Mouse (Mus musculus): ENCODE data around the gene Caap1.

Caap1 gene

GRCm38 (mm10) chr4:94556265-94557054 lies at the start of gene Caap1, which contains the start of gene Gm10306:
Gene Caap1 (minus strand): TSS chr4:94556796.
Gene Gm10306 (plus strand): TSS chr4:94556546.
- in situ Hi-C loops (cut with MboI; ENCODE audit: low sequenced_read_pairs) = no loop called here

- in situ Hi-C loops (cut with MboI; ENCODE audit: low sequenced_read_pairs) = no loop called here
Observed at GRCm38 (mm10) chr4:94605591-94605990, 49.0 kb upstream of the Caap1 start.

DNA sequence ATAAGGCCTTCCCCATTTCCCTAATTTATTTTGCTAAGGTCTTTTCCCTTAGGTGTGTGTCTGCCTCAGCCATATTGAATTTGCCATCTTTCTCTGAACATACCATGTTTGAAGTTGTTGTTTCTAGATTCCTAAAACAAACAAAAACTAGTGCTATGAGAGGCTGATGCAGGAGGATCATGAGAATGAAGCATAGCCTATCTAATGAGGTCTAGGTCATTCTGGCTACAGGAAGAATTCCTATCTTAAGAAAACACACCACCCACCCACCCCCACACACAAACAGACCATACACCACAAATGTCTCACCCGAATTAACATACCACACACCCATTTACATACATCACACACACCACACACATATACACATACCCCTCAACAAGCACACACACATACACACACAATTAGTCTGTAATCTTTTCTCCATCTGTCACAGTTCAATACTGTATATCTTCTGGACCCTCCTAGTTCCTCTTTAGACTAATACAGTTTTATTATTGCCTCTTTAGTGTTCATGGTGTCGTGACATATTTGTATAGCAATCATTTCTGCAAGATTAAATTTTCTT lies 47.9 kb upstream of the Caap1 start:
- in situ Hi-C loops (cut with MboI; ENCODE audit: low sequenced_read_pairs) = no loop called here

DNA sequence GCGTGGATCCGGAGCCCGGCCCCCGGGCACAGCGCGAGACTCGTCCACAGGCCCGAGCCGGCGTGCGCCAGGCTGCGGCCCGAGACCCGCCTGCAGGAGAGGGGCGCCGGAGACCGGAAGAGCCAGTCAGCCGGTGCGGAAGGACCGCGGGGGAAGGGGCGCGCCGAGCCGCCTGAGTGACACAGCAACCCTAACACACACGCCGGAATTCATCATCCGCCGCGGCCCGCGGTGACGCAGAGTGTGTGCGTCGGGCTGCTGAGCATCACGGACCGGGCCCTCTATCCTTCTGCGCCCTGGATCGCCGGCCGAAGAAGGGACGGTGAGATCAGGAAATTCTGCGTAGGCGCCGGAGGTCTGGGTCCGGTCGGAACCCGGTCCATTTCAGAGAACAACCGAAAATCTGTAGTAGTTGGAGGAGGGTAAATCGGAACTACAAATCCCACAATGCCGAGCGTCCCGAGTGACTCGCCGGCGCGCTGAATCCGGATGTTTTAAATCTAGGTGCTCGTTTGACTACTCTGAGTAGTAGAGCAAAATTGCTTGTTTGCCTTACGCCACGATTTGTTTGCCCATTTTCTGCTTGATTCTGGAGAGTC lies 46.5 kb upstream of the Caap1 start, which contains the start of gene Plaa:
TSS of gene Plaa (minus strand) at position 214 of the 599 bp plus-strand sequence.
- in situ Hi-C loops (cut with MboI; ENCODE audit: low sequenced_read_pairs) = no loop called here

- in situ Hi-C loops (cut with MboI; ENCODE audit: low sequenced_read_pairs) = no loop called here
Observed at GRCm38 (mm10) chr4:94602496-94603030, 46.0 kb upstream of the Caap1 start.

GRCm38 (mm10) chr4:94601395-94601794 lies 44.8 kb upstream of the Caap1 start:
- in situ Hi-C loops (cut with MboI; ENCODE audit: low sequenced_read_pairs) = no loop called here

GRCm38 (mm10) chr4:94592709-94593108 lies 36.1 kb upstream of the Caap1 start:
- in situ Hi-C loops (cut with MboI; ENCODE audit: low sequenced_read_pairs) = no loop called here

GRCm38 (mm10) chr4:94591765-94592381 lies 35.3 kb upstream of the Caap1 start:
- in situ Hi-C loops (cut with MboI; ENCODE audit: low sequenced_read_pairs) = no loop called here

DNA sequence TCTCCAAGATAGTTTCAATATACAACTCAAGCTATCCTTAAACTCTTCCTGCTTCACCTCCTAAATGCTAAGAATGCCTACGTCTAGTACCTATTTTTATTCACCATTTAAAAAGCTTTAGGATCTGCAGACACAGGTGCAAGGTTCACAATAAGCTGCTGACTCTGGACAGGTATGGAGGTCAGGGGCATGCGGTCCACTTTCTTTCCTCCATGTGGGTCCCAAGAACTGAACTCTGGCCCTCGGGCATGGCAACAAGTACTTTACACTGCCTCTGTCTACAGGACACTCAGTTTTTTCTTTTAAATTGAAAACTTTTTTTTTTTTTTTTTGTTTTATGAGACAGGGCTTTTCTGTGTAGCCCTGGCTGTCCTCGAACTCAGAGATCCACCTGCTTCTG lies 16.1 kb upstream of the Caap1 start:
- in situ Hi-C loops (cut with MboI; ENCODE audit: low sequenced_read_pairs) = no loop called here

GRCm38 (mm10) chr4:94564297-94564696 lies 7.7 kb upstream of the Caap1 start:
- in situ Hi-C loops (cut with MboI; ENCODE audit: low sequenced_read_pairs) = no loop called here

- in situ Hi-C loops (cut with MboI; ENCODE audit: low sequenced_read_pairs) = no loop called here
Observed at GRCm38 (mm10) chr4:94561954-94562648, 5.5 kb upstream of the Caap1 start.

GRCm38 (mm10) chr4:94560316-94560715 lies 3.7 kb upstream of the Caap1 start:
- in situ Hi-C loops (cut with MboI; ENCODE audit: low sequenced_read_pairs) = no loop called here

DNA sequence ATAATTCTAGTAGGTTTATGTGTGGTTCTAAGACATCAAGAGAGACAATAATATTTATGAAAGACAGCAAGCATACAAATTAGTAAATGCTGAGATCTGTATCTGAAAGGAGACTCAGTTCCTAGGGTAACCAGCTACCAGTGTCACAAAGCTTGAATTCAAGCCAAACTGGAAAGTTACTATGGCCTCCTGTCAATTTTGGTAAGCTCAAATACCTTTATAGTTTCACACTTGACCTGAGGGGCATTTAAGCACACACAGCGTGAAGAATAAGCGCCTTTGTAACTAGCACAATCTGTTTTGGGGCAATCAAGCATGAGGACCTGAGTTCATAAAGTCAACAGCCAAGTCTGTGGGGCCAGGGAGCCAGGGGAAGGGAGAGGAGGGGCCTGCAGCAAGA lies 2.7 kb upstream of the Caap1 start:
- in situ Hi-C loops (cut with MboI; ENCODE audit: low sequenced_read_pairs) = no loop called here

DNA sequence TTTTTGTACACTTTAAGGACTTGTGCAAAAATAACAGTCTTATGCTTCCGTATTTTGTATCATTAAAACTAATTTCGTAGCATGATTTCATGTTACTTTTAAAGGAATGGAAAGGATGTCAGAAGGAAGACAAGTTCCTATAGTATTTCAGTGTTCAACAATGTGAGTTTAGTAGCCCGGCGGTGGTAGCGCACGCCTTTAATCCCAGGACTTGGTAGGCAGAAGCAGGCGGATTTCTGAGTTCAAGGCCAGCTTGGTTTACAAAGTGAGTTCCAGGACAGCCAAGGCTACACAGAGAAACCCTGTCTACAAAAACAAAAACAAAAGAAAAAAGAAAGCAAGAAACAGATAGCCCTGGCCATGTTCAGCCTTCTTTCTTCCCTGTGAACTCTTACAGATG lies 549 bp upstream of the Caap1 start:
- in situ Hi-C loops (cut with MboI; ENCODE audit: low sequenced_read_pairs) = no loop called here

DNA sequence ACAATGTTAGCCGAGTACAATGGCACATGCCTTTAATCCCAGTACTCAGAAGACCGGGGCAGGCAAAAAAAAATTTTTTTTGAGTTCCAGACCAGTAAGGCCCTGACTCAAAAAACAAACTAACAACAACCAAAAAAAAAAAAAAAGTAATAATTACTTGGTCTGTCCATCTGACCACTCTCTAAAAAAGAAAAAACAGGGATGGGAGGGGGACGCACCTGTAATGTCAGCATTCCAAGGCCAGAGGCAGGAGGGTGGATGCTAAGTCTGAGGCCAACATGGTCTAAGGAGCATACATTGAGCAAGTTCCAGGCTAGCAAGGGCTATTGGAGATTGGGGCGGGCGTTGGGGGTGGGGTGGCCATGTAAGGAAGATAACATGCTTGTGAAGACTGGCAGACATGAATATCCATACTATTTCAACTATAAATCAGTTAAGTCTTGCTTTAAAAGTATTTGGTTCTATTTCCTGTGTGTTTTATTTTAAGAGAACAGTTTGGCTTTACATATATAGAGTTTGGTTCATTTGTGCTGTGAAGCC lies 1.6 kb downstream of the Caap1 start:
- in situ Hi-C loops (cut with MboI; ENCODE audit: low sequenced_read_pairs) = no loop called here

GRCm38 (mm10) chr4:94544321-94544720 lies 12.3 kb downstream of the Caap1 start:
- in situ Hi-C loops (cut with MboI; ENCODE audit: low sequenced_read_pairs) = no loop called here

DNA sequence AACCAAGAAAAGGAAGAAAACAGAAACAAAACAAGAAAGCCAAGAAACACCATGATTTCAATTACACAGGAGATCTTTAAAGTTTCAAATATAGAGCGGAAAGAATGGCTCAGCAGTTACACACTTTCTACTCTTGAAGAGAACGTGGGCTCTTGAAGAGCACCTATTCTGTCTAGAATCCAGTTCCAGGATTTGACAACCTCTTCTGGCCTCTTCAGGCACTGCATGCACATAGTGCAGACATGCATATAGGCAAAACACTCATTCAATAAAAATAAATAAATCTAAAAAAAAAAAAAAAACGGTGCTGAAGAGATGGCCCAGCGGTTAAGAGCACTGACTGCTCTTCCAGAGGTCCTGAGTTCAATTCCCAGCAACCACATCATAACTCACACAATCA lies 13.6 kb downstream of the Caap1 start:
- in situ Hi-C loops (cut with MboI; ENCODE audit: low sequenced_read_pairs) = no loop called here

DNA sequence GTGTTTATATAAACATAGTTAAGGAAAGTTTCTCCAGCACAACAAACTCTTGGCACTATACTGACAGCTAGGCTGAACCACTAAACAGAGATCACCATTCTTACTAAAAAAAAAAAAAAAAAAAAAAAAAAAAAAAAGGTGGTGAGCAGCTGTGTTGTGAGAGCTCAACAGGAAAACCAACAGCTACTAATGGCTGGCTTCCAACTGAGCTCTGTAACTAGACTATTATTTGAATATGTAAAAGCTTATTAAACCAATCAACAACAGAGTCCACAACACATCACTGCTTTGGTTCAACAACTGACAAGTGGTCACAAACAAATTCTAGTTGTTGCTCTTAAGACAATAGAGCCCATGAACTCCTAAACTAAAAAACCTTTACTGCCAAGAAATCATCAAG lies 23.4 kb downstream of the Caap1 start:
- in situ Hi-C loops (cut with MboI; ENCODE audit: low sequenced_read_pairs) = no loop called here

- in situ Hi-C loops (cut with MboI; ENCODE audit: low sequenced_read_pairs) = no loop called here
Observed at GRCm38 (mm10) chr4:94529448-94529847, 27.1 kb downstream of the Caap1 start.

- in situ Hi-C loops (cut with MboI; ENCODE audit: low sequenced_read_pairs) = loop anchor here (25.0 kb wide), 1 partner anchor 511 kb away; no protein-coding TSS in a partner anchor
Observed at GRCm38 (mm10) chr4:94523321-94523720, 33.3 kb downstream of the Caap1 start.
